Mouse (Mus musculus) T-cell, adult 2 months (primary cell): ENCODE data around the gene Elfn1.

Experiments used
- DNase-seq: peaks from one replicate; pipeline ENCODE4 v3.0.0; 2022; ENCODE audit warnings: low spot score

Gene Elfn1

DNA sequence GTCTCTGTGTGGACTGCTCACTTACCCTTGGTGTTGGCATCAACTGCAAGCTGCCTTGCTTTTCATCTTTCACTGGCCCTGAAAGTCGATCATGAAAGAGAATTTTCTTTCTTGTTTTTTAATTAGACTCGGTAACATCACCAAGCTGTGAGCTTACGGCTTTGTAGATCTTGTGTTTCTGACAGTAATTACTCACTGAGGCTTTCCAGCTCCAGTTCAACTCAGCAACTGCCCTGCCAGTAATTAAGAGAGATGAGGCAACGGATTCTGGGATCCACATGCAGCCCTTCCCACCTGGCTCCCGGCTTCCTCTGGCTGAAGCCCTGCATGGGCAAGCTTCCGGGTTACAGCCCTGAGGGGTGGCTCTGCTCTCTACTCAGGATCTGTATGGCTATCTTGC lies 115.1 kb downstream of the Elfn1 start:
- no peak for DNase-seq

DNA sequence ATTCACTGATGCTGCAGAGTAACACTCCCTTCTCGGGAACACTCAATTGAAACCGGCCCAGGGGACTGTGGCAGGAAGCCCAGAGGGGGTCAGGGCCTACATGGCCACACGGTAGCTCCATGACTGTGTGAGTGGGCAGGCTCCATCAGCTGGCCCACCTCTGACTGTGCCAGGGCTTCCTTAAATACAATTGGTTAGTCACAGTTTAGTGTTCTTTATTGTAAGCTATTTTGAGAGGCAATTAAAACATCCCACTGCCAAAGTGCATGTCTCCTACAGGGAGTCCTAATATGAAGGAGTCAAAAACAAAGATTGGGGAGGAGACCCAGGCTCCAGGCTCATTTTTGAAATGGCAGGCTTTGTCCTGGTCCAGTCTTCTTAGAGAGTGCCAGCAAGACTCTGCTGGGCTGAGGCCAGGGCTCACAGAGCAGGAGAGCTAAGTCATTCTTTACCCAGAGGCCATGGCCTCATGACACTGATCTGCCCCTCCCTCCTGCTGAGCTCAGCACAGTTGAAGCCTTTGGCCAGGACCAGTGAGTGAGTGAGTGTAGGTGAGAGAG lies 116.3 kb downstream of the Elfn1 start:
- no peak for DNase-seq
